Mouse (Mus musculus): ENCODE data around the gene Nosip. TPM values are rescaled to one million over a fixed set of nuclear protein-coding genes. Genes with fewer than 3 reads are reported as not detected.
"Not testable (repeated sequence)": the region's sequence is repeated elsewhere in the genome, so short reads cannot be mapped to it uniquely, and the experiment has no call there.

Nosip gene
- polyA plus RNA-seq, 1 experiment from 2014 or later = 64.7 TPM

- not testable (repeated sequence) for H3K4me3 ChIP-seq; H3K4me2 ChIP-seq; H3K27me3 ChIP-seq; H3K27ac ChIP-seq; H3K9ac ChIP-seq; H3K9me3 ChIP-seq; H3K4me1 ChIP-seq; ATAC-seq (ENCODE audit: insufficient number of reproducible peaks, insufficient read depth, low FRiP score, low TSS enrichment, low read depth)
- WGBS = 84% methylated on average over 5 of the region's 5 CpGs
- peaks cover 22% of the 10 kb centered on the region for H3K36me3 ChIP-seq
Observed at GRCm38 (mm10) chr7:45023711-45024110, 38.5 kb upstream of the Nosip start.

DNA sequence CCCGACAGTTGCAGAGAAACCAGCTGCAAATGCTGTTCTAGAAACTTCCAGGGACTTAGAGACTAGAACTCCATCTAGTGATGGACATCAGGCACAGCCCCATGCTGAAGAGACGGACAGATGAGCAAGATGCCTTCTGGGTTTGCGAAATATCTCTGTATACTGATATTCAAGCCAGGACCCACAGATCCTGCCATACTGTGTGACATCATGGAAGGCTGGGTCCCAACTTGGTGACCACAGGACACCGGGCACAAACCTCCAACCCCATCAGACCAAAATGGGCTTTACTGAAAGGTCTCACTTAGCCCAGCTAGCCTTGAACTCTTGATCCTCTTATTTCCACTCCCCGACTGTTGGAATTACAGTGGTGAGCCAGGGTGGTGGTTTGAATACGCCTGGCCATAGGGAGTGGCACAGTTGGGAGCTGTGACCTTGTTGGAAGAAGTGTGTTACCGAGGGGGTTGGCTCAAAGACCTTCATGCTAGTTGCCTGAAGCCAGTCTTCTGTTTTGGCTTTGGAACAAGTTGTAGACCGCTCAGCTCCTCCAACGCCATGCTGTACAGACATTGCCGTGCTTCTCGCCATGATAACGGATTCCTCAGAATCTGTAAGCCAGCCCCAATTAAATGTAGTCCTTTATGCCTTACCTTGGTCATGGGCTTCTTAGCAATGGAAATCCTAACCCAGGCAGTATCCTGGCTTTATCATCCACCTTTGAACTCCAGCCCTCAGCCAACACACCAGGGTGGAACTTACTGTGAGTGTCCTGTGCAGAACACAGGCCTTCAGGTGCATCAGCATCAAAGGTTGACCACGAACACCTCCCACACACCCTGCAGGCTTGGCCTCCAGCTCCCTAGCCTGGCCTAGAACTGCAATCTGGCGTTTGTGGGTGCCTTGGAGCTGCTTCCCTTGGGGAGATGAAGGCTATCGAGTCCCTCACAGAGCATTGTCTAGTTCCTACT is 37.7 kb upstream of the Nosip start:
- peaks cover 3% of the 10 kb centered on the region; the same call in 1 of the 2 replicates for H3K4me1 ChIP-seq
- H3K9me3 ChIP-seq = no peaks in the 10 kb centered on the region
- no peak overlapping the region for H3K4me2 ChIP-seq
- 83% methylated on average over 15 of the region's 15 CpGs for WGBS
- ATAC-seq (ENCODE audit: insufficient number of reproducible peaks, insufficient read depth, low FRiP score, low TSS enrichment, low read depth) = no peak
- H3K27me3 ChIP-seq = no peaks in the 10 kb centered on the region
- H3K27ac ChIP-seq = no peak overlapping the region
- peaks cover 31% of the 10 kb centered on the region for H3K36me3 ChIP-seq
- no peak overlapping the region for H3K4me3 ChIP-seq
- H3K9ac ChIP-seq = 0 out of 2 replicates have a peak overlapping the region, but pooled peaks have one; percentile 21

DNA sequence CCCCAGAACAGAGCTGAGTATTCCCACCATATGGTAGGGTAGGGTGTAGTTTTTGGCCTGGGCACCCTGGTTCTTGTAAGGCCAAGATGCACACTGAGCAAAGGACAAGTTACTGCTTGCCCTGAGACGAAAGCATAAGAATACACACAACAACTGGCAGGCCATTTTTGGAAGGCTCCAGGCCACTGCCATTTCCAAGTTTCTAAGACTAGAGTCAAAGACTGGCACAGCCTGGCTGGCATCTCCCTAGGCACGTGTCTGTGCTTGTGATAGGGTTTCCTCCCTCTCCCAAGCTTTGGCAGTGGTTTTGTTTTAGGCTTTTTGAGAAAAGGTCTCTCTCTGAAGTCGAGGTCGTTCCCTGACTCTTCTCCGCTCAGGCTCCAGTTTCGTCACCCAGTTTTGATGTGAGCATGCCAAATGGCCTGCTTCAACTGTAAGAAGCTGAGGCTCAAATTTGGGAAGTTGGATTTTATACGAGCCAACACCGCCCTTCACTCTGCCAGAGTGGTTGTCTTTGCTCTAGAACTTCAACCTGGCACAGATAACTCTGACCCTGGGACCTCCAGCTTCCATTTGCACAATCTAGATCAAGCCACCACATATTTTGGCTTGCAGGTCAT is 36.5 kb upstream of the Nosip start:
- H3K4me1 ChIP-seq = peaks cover 3% of the 10 kb centered on the region; the same call in 1 of the 2 replicates
- peak overlapping the region; percentile 29; the same call in 1 of the 2 replicates for H3K27ac ChIP-seq
- H3K27me3 ChIP-seq = no peaks in the 10 kb centered on the region
- H3K9ac ChIP-seq = no peak overlapping the region
- 74% methylated on average over 8 of the region's 8 CpGs for WGBS
- H3K9me3 ChIP-seq = no peaks in the 10 kb centered on the region
- ATAC-seq (ENCODE audit: insufficient number of reproducible peaks, insufficient read depth, low FRiP score, low TSS enrichment, low read depth) = no peak
- no peak overlapping the region for H3K4me3 ChIP-seq
- peaks cover 42% of the 10 kb centered on the region for H3K36me3 ChIP-seq
- H3K4me2 ChIP-seq = no peak overlapping the region

- peak overlapping the region; percentile 33; the same call in 1 of the 2 replicates for H3K27ac ChIP-seq
- 71% methylated on average over 2 of the region's 2 CpGs for WGBS
- peaks cover 48% of the 10 kb centered on the region for H3K36me3 ChIP-seq
Observed at GRCm38 (mm10) chr7:45026256-45026655, 36.0 kb upstream of the Nosip start.

GRCm38 (mm10) chr7:45027761-45028160 is 34.5 kb upstream of the Nosip start:
- Histone ChIP-seq H3K27me3 (no peaks in the 10 kb centered on the region), H3K27ac (no peak overlapping the region), H3K4me2 (no peak overlapping the region), H3K9me3 (no peaks in the 10 kb centered on the region), H3K9ac (no peak overlapping the region), H3K4me3 (no peak overlapping the region), H3K4me1 (peaks cover 3% of the 10 kb centered on the region; the same call in 1 of the 2 replicates), H3K36me3 (peaks cover 63% of the 10 kb centered on the region)
- ATAC-seq (ENCODE audit: insufficient number of reproducible peaks, insufficient read depth, low FRiP score, low TSS enrichment, low read depth) = no peak
- 89% methylated on average over 9 of the region's 9 CpGs for WGBS

More at GRCm38 (mm10) chr7:45026256-45026655, 36.0 kb upstream of the Nosip start:
- ATAC-seq (ENCODE audit: insufficient number of reproducible peaks, insufficient read depth, low FRiP score, low TSS enrichment, low read depth) = no peak
- Histone ChIP-seq H3K9me3 (no peaks in the 10 kb centered on the region), H3K9ac (no peak overlapping the region), H3K4me1 (peaks cover 3% of the 10 kb centered on the region; the same call in 1 of the 2 replicates), H3K4me3 (no peak overlapping the region), H3K4me2 (no peak overlapping the region), H3K27me3 (no peaks in the 10 kb centered on the region)

DNA sequence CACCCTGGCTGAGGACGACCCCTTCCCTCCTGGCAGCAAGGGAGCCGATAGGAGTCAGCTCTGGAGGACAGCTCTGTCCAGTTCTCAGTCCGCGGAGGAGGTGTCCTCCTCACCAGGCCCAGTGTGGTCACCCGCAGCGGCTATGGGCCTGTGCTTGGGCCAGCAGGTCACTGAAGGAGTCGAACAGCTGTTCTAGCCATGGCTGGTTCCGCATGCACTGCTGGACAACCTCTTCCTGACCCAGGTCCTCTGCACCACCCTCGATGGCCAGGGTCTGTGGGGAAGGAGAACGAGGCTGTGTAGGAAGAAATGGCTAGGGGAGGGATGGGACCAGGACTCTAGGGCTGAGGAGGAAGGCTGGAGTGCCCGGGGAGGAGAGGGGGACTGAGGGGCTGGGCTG is 33.9 kb upstream of the Nosip start:
- WGBS = 93% methylated on average over 11 of the region's 11 CpGs
- Histone ChIP-seq H3K36me3 (peaks cover 69% of the 10 kb centered on the region), H3K4me3 (peak overlapping the region; percentile 2; the same call in 1 of the 2 replicates), H3K4me2 (no peak overlapping the region), H3K4me1 (peaks cover 3% of the 10 kb centered on the region; the same call in 1 of the 2 replicates), H3K27ac (no peak overlapping the region), H3K9me3 (no peaks in the 10 kb centered on the region), H3K9ac (no peak overlapping the region), H3K27me3 (no peaks in the 10 kb centered on the region)
- ATAC-seq (ENCODE audit: insufficient number of reproducible peaks, insufficient read depth, low FRiP score, low TSS enrichment, low read depth) = no peak

DNA sequence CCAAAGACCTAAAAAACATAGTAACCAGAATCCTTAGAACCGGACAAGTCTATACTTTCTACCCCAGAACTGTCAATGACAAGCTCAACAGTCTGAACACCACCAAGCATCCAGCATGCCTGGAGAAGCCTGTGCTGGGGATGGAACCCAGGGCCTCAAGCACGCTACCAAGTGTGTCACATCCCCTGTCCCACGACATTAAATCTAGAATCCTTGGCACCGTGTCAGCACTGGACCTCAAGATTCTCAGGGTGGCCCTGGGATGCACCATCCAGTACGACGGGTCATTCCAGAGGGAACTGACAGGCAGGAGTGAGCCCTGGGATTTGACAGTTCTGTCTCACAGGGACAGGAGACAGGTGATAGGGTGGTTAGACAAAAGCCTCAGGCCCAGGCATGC is 32.2 kb upstream of the Nosip start:
- peaks cover under 1% of the 10 kb centered on the region; the same call in 1 of the 2 replicates for H3K4me1 ChIP-seq
- ATAC-seq (ENCODE audit: insufficient number of reproducible peaks, insufficient read depth, low FRiP score, low TSS enrichment, low read depth) = no peak
- H3K27ac ChIP-seq = no peak overlapping the region
- H3K27me3 ChIP-seq = no peaks in the 10 kb centered on the region
- no peak overlapping the region for H3K4me2 ChIP-seq
- peaks cover 85% of the 10 kb centered on the region for H3K36me3 ChIP-seq
- H3K9me3 ChIP-seq = no peaks in the 10 kb centered on the region
- H3K4me3 ChIP-seq = no peak overlapping the region
- 91% methylated on average over 6 of the region's 6 CpGs for WGBS
- no peak overlapping the region for H3K9ac ChIP-seq

DNA sequence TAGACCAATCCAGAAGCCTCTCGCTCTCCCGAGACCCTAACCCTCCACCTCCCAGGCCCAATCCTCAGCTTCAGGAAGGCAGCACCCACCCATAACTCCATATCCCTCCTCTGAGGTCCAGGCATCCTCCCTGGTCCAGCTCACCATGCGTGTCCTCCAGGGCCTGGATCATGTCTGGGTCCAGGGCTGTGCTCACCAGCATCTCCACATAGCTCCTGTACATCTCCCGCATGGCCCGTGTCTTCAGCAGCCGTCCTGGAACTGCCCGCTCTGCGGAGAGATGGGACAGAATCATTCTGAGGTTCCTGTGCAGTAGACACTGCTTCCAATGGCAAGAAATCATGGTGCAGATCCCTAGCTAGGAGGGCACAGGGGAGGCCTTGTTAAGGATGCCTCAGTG is 31.4 kb upstream of the Nosip start:
- H3K9ac ChIP-seq = no peak overlapping the region
- H3K9me3 ChIP-seq = no peaks in the 10 kb centered on the region
- H3K27ac ChIP-seq = no peak overlapping the region
- H3K4me3 ChIP-seq = no peak overlapping the region
- H3K4me2 ChIP-seq = no peak overlapping the region
- H3K36me3 ChIP-seq = peaks cover 94% of the 10 kb centered on the region
- no peak for ATAC-seq (ENCODE audit: insufficient number of reproducible peaks, insufficient read depth, low FRiP score, low TSS enrichment, low read depth)
- H3K27me3 ChIP-seq = no peaks in the 10 kb centered on the region
- no peaks in the 10 kb centered on the region; the same call in 1 of the 2 replicates for H3K4me1 ChIP-seq
- 96% methylated on average over 8 of the region's 8 CpGs for WGBS

DNA sequence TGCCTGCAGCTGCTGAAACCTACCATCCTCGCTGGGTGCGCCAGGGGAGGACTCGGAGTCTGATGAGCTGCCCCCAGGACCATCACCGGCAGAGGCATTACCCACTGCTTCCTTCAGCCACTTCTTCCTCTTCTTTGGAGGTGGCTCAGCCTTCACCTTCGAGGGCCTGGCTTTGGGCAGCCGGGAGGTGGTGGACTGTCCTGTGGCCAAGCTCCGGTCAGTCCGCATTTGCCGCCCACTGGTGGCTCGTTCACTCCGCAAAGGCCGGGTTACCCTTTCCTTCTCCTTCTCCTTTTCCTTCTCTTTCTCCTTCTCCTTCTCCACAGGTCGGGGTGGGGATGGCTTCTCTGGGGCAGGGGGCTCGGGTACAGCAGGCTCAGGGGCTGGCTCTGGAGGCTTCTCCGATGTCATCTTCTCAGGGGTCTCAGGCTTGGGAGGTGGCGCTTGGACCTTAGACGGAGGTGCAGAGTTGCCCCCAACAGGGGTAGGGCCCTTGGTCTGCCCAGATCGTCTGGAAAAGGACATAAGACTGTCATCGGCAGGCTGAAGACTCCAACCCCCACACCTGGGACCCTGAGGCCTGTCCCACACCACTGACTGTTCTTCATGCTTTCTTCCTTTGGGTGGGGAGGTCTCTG is 28.4 kb upstream of the Nosip start:
- no peaks in the 10 kb centered on the region for H3K4me1 ChIP-seq
- no peaks in the 10 kb centered on the region for H3K27me3 ChIP-seq
- peaks cover 99% of the 10 kb centered on the region for H3K36me3 ChIP-seq
- H3K27ac ChIP-seq = no peak overlapping the region
- H3K9me3 ChIP-seq = no peaks in the 10 kb centered on the region
- WGBS = 92% methylated on average over 19 of the region's 19 CpGs
- ATAC-seq (ENCODE audit: insufficient number of reproducible peaks, insufficient read depth, low FRiP score, low TSS enrichment, low read depth) = no peak
- no peak overlapping the region for H3K4me2 ChIP-seq
- no peak overlapping the region for H3K9ac ChIP-seq
- no peak overlapping the region for H3K4me3 ChIP-seq

DNA sequence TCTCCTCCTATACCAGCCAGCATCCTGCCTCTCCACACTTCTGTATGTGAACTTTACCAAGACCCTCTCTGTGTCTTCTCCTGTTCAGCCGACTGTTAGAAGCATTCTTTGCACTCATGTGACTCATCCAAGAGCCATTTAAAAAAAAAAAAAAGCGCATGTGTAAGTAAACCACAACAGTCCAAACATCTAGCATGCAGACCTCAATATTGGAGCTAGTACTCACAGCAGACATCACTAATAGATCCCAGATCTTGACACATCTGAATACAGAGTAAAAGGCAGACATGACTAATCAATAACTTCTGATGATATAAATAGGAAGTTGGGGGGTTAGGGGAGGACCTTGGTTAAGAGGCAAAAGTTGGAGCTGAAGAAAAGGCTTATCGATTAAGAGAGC is 26.6 kb upstream of the Nosip start:
- H3K27ac ChIP-seq = no peak overlapping the region
- H3K9ac ChIP-seq = no peak overlapping the region
- H3K4me1 ChIP-seq = no peaks in the 10 kb centered on the region
- peaks cover 99% of the 10 kb centered on the region for H3K36me3 ChIP-seq
- no peak overlapping the region for H3K4me3 ChIP-seq
- no peak for ATAC-seq (ENCODE audit: insufficient number of reproducible peaks, insufficient read depth, low FRiP score, low TSS enrichment, low read depth)
- no peaks in the 10 kb centered on the region for H3K27me3 ChIP-seq
- 75% methylated on average over 3 of the region's 3 CpGs for WGBS
- no peaks in the 10 kb centered on the region for H3K9me3 ChIP-seq
- H3K4me2 ChIP-seq = no peak overlapping the region

DNA sequence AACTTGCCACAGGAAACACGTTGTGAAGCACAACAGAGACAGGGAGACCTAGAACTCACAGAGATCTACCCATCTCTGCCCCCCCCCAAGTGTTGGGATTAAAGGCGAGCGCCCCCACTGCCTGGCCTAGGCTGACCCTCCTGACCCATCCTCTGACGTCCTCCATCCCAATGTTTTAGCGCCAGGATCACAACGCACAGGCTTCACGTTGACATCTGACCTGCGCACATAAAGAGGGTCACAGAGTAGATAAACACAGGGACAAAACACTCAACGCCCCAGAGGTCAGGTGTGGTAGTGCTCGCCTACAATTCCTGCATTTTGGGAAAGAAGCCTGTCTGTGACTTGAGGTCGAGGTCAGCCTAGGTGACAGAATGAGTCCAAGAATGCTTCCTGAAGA is 25.5 kb upstream of the Nosip start:
- Histone ChIP-seq H3K4me1 (no peaks in the 10 kb centered on the region), H3K36me3 (peaks cover 99% of the 10 kb centered on the region), H3K27ac (no peak overlapping the region), H3K4me3 (no peak overlapping the region), H3K4me2 (no peak overlapping the region), H3K9ac (no peak overlapping the region), H3K9me3 (no peaks in the 10 kb centered on the region), H3K27me3 (no peaks in the 10 kb centered on the region)
- no peak for ATAC-seq (ENCODE audit: insufficient number of reproducible peaks, insufficient read depth, low FRiP score, low TSS enrichment, low read depth)
- 86% methylated on average over 11 of the region's 11 CpGs for WGBS

All from embryonic facial prominence, embryonic 13.5 days (tissue).